Mouse (Mus musculus) midbrain, embryonic 15.5 days (tissue): ENCODE results near the gene Gm49337. TPM values are rescaled to one million over a fixed set of nuclear protein-coding genes. Genes with fewer than 3 reads are reported as not detected.
A peak's percentile ranks its signal among the peaks of the same experiment; 100 is the strongest.
"Not testable (repeated sequence)": the region's sequence is repeated elsewhere in the genome, so short reads cannot be mapped to it uniquely, and the experiment has no call there.

Source experiments
- ATAC-seq: fragments of 200-750 bp; cut with Nextera tagmentation; replicated peaks from 2 replicates; pipeline ENCODE4 v1.8.0; 2017; ENCODE audit warnings: moderate TSS enrichment
- H3K27ac ChIP-seq: fragments of 300-500 bp; sonication (generic); 2 replicates; pipeline ENCODE4 v1.5.1; 2015; ENCODE audit warnings: mild to moderate bottlenecking, inconsistent platforms
- H3K27me3 ChIP-seq: fragments of 300-500 bp; sonication (generic); replicated peaks from 2 replicates; pipeline ENCODE4 v1.6.1; 2015; ENCODE audit warnings: inconsistent platforms
- H3K36me3 ChIP-seq: fragments of 300-500 bp; sonication (generic); replicated peaks from 2 replicates; pipeline ENCODE4 v1.6.1; 2015; ENCODE audit warnings: inconsistent platforms
- H3K4me1 ChIP-seq: fragments of 300-500 bp; sonication (generic); 2 replicates; pipeline ENCODE4 v1.6.1; 2015; ENCODE audit warnings: inconsistent platforms
- H3K4me2 ChIP-seq: fragments of 300-500 bp; sonication (generic); 2 replicates; pipeline ENCODE4 v1.6.1; 2015; ENCODE audit warnings: inconsistent platforms, mild to moderate bottlenecking, moderate library complexity
- H3K4me3 ChIP-seq: fragments of 300-500 bp; sonication (generic); 2 replicates; pipeline ENCODE4 v1.5.1; 2015; ENCODE audit warnings: mild to moderate bottlenecking, inconsistent platforms
- H3K9ac ChIP-seq: fragments of 300-500 bp; sonication (generic); 2 replicates; pipeline ENCODE4 v1.6.1; 2015; ENCODE audit warnings: mild to moderate bottlenecking, inconsistent platforms
- H3K9me3 ChIP-seq: fragments of 300-500 bp; sonication (generic); 2 replicates; pipeline ENCODE4 v1.6.1; 2016; ENCODE audit warnings: inconsistent platforms
- WGBS: fragments of 180-500 bp; shearing (Covaris S2); methylation state at CpG from one replicate; pipeline ENCODE4 v1.1.7; 2015; ENCODE audit warnings: mixed read lengths; 5-methylcytosine and 5-hydroxymethylcytosine counted together
- polyA plus RNA-seq: library from polyadenylated mRNA; unstranded; fragments of >200 nt; fragmentation: Nextera tagmentation; extraction: Ambion mirVana; gene quantifications from 2 replicates; pipeline ENCODE4 v1.2.1, GENCODE M21; 2015

Gene Gm49337
- polyA plus RNA-seq, 1 experiment from 2014 or later = not detected

DNA sequence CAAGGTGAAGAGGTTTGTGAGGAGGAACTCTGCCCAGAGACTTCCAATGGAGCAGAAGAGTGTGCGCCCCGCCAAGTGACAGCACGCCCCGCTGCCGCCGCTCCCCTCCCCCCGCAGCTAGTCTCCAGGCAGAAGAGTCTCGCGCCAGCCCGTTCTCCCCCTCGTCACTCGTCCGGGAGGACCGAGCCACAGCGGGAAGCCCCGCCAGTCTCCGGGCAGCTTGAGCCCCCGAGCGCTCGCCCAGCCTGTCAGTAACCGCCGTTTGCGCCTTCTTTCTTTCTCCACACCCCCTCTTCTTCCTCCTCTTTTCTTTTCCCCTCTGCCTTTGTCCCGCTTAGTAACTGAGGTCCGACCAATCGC, 47.6 kb downstream of the Gm49337 start:
- Histone ChIP-seq H3K27ac (peak overlapping the region; percentile 100), H3K9me3 (no peaks in the 10 kb centered on the region), H3K4me1 (peaks cover 11% of the 10 kb centered on the region), H3K27me3 (no peaks in the 10 kb centered on the region), H3K4me3 (peak overlapping the region; percentile 88), H3K9ac (peak overlapping the region; percentile 88), H3K4me2 (peak overlapping the region; percentile 59), H3K36me3 (no peaks in the 10 kb centered on the region)
- ATAC-seq = no peak
- 0% methylated on average over 26 of the region's 26 CpGs for WGBS

DNA sequence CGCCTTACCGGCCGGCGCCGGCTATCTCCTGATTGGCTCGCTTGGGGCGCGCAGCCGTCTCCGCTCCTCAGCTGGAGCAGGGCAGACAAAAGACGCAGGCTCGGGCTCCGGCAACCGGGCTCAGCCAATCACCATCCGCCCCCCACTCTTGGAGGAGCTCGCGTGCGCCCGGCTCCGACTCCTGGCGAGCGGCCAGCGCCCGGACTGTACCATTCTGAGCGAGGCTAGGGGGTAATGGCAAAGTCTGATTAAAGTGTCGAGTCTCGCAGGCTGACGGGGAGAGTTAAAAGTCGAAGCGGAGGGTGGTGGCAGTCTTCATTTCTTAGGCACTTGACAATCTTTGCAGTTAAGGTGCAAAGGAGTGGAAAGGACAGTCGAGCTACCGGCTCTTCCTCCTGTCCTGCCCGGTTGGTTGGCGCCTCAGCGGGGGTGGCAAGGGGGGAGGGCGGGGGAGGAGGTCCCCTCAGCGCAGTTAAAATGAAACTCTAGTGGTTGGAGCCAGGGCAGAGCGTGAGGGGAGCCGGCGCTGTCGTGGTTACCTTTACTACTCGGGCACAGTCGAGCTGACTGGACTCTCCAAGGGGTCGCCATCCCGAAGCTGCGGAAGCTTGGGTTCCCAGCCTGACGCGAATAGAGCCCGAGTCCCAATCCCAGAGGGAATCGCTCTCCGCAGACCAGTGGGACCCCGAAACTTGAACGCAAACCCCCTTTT, 48.1 kb downstream of the Gm49337 start, which contains the start of gene Pik3r3:
Gene Pik3r3 (plus strand): TSS at position 479 of the 712 bp plus-strand sequence.
- WGBS = under 1% methylated on average over 52 of the region's 53 CpGs
- Histone ChIP-seq H3K36me3 (no peaks in the 10 kb centered on the region), H3K9me3 (no peaks in the 10 kb centered on the region), H3K4me3 (peak within 1 kb of the TSS; percentile 88), H3K9ac (peak within 1 kb of the TSS; percentile 95), H3K27ac (peak within 1 kb of the TSS; percentile 100), H3K4me1 (peaks cover 11% of the 10 kb centered on the region), H3K4me2 (peak within 1 kb of the TSS; percentile 59), H3K27me3 (no peaks in the 10 kb centered on the region)
- ATAC-seq = peak; percentile 99

DNA sequence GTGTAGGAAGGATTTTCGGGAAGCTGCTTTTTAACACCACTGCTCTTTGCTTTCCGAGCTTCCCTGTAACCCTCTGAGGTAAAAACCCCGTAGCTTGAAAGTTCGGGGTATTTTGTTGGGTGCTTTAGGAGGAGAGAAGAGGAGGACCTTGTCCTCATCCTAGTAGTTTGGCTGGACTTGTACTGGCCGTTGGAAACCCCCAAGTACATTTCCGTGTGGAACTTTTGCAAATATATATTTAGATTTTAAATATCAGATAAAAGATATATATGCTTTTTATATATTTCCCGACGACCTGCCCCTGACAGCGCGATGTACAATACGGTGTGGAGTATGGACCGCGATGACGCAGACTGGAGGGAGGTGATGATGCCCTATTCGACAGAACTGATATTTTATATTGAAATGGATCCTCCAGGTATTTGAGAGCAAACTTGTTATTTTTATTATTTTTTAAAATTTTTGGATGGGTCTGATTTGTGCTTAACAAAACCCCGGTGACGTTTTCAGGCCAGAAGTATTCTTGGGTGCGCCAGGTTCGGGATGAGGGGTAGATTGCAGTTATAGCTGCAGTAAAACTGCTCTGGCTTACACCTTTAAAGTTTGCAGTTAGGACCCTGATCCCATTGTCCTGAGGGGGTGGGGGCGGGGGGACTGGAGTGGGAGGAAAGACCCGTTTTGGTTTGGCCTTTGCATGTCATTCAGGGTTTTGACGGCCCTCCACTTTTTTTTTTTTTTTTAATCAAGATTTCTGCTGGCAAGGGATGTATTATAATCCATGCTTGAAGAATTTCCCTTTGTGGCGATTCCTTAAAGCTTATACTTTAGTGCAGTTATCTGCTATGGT, 49.0 kb downstream of the Gm49337 start:
- WGBS = under 1% methylated on average over 23 of the region's 23 CpGs
- H3K9me3 ChIP-seq = no peaks in the 10 kb centered on the region
- H3K4me1 ChIP-seq = peaks cover 18% of the 10 kb centered on the region
- peak overlapping the region; percentile 88 for H3K4me3 ChIP-seq
- peak overlapping the region; percentile 100 for H3K27ac ChIP-seq
- H3K27me3 ChIP-seq = no peaks in the 10 kb centered on the region
- H3K4me2 ChIP-seq = peak overlapping the region; percentile 56
- H3K36me3 ChIP-seq = no peaks in the 10 kb centered on the region
- H3K9ac ChIP-seq = peak overlapping the region; percentile 95
- no peak for ATAC-seq

DNA sequence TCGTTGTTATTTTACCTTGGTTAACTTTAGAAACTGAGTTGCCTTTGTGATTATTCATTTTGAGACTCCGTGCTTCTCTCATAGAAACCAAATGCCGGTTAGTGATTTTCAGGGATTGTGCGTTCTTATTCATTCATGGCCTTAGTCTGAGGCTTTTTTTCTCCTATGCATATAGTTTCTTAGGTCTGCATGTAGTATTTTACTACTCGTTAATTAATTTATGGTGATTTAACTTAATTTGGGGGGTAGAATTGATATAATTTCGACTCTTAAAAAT, 49.6 kb downstream of the Gm49337 start:
- peak overlapping the region; percentile 95 for H3K9ac ChIP-seq
- H3K4me1 ChIP-seq = peaks cover 19% of the 10 kb centered on the region
- no peak for ATAC-seq
- H3K36me3 ChIP-seq = no peaks in the 10 kb centered on the region
- peak overlapping the region; percentile 88 for H3K4me3 ChIP-seq
- peak overlapping the region; percentile 100 for H3K27ac ChIP-seq
- H3K9me3 ChIP-seq = no peaks in the 10 kb centered on the region
- WGBS = 3% methylated on average over 6 of the region's 6 CpGs
- H3K27me3 ChIP-seq = no peaks in the 10 kb centered on the region
- peak overlapping the region; percentile 56 for H3K4me2 ChIP-seq

DNA sequence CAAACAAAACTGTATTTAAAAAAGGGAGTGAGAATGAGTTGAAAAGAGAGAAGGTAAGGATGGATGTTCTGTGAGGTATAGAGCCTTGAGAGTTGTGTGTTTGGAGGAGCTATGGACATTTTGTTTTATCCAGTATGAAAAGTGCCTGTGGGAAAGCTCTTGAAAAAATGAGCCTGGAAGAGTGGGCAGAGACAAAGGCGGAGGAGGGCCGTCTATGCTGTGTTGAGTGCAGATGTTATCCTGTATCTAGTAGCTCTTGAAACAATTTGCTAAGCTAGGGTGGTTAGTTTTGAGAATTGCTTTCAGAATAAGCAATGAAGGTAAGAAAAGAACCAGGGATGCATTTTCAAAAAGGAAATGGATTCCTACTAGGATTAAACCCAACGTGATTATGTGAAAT, 70.2 kb downstream of the Gm49337 start:
- no peak overlapping the region for H3K27ac ChIP-seq
- no peaks in the 10 kb centered on the region for H3K36me3 ChIP-seq
- H3K9ac ChIP-seq = no peak overlapping the region
- no peaks in the 10 kb centered on the region for H3K9me3 ChIP-seq
- H3K27me3 ChIP-seq = no peaks in the 10 kb centered on the region
- WGBS = 82% methylated on average over 3 of the region's 3 CpGs
- no peak overlapping the region for H3K4me3 ChIP-seq
- ATAC-seq = no peak
- no peaks in the 10 kb centered on the region for H3K4me1 ChIP-seq
- H3K4me2 ChIP-seq = no peak overlapping the region

GRCm38 (mm10) chr4:116244240-116244639, 71.1 kb downstream of the Gm49337 start:
- Histone ChIP-seq H3K27me3 (no peaks in the 10 kb centered on the region), H3K4me1 (no peaks in the 10 kb centered on the region), H3K4me3 (no peak overlapping the region), H3K4me2 (no peak overlapping the region), H3K9ac (no peak overlapping the region), H3K9me3 (no peaks in the 10 kb centered on the region), H3K36me3 (no peaks in the 10 kb centered on the region), H3K27ac (no peak overlapping the region)
- WGBS = 77% methylated on average over 2 of the region's 2 CpGs
- no peak for ATAC-seq

GRCm38 (mm10) chr4:116245926-116246325, 72.7 kb downstream of the Gm49337 start:
- ATAC-seq, H3K27me3 ChIP-seq: not testable (repeated sequence)
- 42% methylated on average over 3 of the region's 3 CpGs for WGBS

DNA sequence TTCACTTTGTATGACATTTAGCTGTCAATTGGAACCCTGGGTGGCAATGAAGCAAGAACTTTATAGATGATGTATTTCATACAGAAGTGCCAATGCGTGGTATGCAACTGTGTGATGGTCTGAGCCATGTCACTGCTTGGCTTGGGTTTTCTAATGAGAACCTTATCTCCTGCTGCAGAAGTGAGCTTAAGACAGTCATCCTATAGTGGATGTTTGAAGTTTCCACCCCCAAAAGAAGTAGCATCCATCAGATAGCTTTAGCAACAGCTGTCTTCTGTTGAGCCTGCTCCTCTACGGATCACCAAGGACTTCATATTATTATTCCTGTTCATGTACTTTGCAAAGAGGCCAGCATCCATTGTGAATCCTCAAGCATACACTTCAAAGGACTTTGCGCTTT, 76.8 kb downstream of the Gm49337 start:
- no peak overlapping the region for H3K9ac ChIP-seq
- no peak for ATAC-seq
- no peak overlapping the region for H3K27ac ChIP-seq
- no peaks in the 10 kb centered on the region for H3K36me3 ChIP-seq
- no peaks in the 10 kb centered on the region for H3K4me1 ChIP-seq
- H3K4me2 ChIP-seq = no peak overlapping the region
- 82% methylated on average over 3 of the region's 3 CpGs for WGBS
- no peak overlapping the region for H3K4me3 ChIP-seq
- no peaks in the 10 kb centered on the region for H3K9me3 ChIP-seq
- H3K27me3 ChIP-seq = no peaks in the 10 kb centered on the region

More at GRCm38 (mm10) chr4:116245926-116246325, 72.7 kb downstream of the Gm49337 start:
- not testable (repeated sequence) for H3K36me3 ChIP-seq, H3K27ac ChIP-seq, H3K9me3 ChIP-seq, H3K9ac ChIP-seq, H3K4me3 ChIP-seq, H3K4me2 ChIP-seq, H3K4me1 ChIP-seq

GRCm38 (mm10) chr4:116268220-116268619, 95.0 kb downstream of the Gm49337 start:
- Histone ChIP-seq H3K4me3 (no peak overlapping the region), H3K27ac (no peak overlapping the region), H3K9me3 (no peaks in the 10 kb centered on the region), H3K9ac (no peak overlapping the region), H3K27me3 (no peaks in the 10 kb centered on the region), H3K4me2 (no peak overlapping the region), H3K4me1 (no peaks in the 10 kb centered on the region), H3K36me3 (peaks cover 28% of the 10 kb centered on the region)
- 94% methylated on average over 6 of the region's 6 CpGs for WGBS
- ATAC-seq = no peak

DNA sequence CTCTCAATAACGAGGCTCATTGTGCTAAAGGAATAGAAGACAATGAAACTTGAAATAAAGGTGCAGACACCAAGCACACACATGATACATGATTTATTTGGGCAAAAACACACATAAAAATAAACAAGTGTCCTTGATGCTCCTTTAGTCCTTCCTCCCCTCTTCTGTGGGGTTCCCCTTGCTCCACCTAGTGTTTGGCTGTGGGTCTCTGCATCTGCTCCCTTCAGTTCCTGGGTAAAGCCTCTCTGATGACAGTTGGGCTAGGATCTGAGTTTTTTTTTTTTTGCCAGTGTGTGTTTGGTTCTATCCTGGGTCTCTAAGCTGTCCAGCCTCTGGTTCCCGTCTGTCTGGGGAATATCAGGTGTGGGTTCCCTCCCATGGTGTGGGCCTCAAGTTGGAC, 109.0 kb downstream of the Gm49337 start:
- peaks cover 28% of the 10 kb centered on the region for H3K36me3 ChIP-seq
- no peaks in the 10 kb centered on the region for H3K4me1 ChIP-seq
- no peak overlapping the region for H3K27ac ChIP-seq
- WGBS = 82% methylated on average over 2 of the region's 2 CpGs
- no peak overlapping the region for H3K4me2 ChIP-seq
- no peak overlapping the region for H3K4me3 ChIP-seq
- H3K9ac ChIP-seq = no peak overlapping the region
- H3K9me3 ChIP-seq = no peaks in the 10 kb centered on the region
- ATAC-seq = no peak
- H3K27me3 ChIP-seq = no peaks in the 10 kb centered on the region

DNA sequence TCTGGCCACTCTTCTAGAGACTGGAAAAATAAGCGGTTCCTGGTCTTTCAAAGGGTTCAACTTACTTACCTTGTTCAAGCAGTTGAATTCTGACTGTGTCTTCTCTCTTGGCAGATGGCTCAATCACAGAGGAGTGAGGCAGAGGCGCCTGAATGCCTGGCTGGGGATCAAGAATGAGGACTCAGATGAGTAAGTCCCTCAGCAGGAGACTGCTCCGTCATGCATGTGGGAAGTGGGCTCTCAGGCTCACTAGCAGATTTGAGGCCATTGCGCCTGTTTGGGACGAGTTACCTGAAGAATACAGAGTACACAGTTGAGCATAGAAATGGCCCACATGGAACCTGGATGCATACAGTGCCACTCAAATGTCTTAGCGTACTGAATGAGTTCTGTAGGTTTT, 118.4 kb downstream of the Gm49337 start:
- H3K4me3 ChIP-seq = no peak overlapping the region
- no peaks in the 10 kb centered on the region for H3K27me3 ChIP-seq
- no peak overlapping the region for H3K9ac ChIP-seq
- no peaks in the 10 kb centered on the region for H3K9me3 ChIP-seq
- no peak for ATAC-seq
- WGBS = 87% methylated on average over 6 of the region's 6 CpGs
- no peak overlapping the region for H3K27ac ChIP-seq
- H3K36me3 ChIP-seq = peaks cover 43% of the 10 kb centered on the region
- no peak overlapping the region for H3K4me2 ChIP-seq
- no peaks in the 10 kb centered on the region for H3K4me1 ChIP-seq

DNA sequence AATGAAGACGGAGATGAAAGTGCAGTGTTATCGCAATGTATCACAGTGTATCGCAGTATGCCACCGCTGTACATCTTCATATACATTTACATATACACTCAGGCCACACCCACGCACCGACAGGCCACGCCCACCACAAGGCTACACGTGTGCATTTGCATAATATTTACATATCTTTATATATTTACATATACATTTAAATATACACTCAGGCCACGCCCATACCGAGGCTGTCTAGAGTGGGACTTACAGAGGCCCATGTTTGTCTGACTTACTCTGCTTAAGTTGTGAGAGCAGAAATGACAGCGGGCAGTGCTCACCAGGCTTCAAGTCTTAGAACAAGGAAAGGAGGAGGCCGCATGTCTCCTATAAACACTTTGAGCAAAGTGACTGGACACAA, 120.1 kb downstream of the Gm49337 start:
- Histone ChIP-seq H3K4me2 (no peak overlapping the region), H3K9ac (no peak overlapping the region), H3K36me3 (peaks cover 29% of the 10 kb centered on the region), H3K4me1 (no peaks in the 10 kb centered on the region), H3K27me3 (no peaks in the 10 kb centered on the region), H3K4me3 (no peak overlapping the region), H3K9me3 (no peaks in the 10 kb centered on the region), H3K27ac (no peak overlapping the region)
- WGBS = 90% methylated on average over 12 of the region's 12 CpGs
- ATAC-seq = no peak
